Mouse (Mus musculus): ENCODE measurements around the gene Ormdl2. TPM values are rescaled to one million over a fixed set of nuclear protein-coding genes. Genes with fewer than 3 reads are reported as not detected.
A peak's percentile ranks its signal among the peaks of the same experiment; 100 is the strongest.
"Not testable (repeated sequence)": the region's sequence is repeated elsewhere in the genome, so short reads cannot be mapped to it uniquely, and the experiment has no call there.

Gene Ormdl2
- polyA plus RNA-seq, 1 experiment from 2014 or later, result 64.6 TPM

DNA sequence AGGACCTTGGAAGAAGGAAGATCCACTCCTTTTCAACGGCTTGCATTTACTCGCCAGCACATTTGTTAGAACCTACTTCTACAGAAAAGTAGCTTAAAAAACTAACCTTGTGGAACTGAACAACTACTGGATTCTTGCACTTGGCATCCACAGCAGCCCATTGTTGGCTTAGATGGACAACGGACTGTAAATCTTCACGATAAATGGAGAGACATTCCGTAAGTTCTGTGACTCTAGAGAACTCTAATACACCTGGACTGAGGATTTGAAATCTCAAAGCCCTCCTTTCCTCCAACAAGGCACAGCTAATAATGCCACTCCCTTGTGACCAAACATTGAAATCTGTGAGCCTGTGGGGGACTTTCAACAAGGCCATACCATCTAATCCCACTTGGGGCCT lies 21.8 kb upstream of the Ormdl2 start:
- H3K9ac ChIP-seq (ENCODE audit: low read length), result no peak overlapping the region
- peaks cover 8% of the 10 kb centered on the region for H3K36me3 ChIP-seq (ENCODE audit: control insufficient read depth, insufficient read depth, low read length)
- no peak for ATAC-seq (ENCODE audit: insufficient read depth, low FRiP score, low TSS enrichment)
- H3K4me2 ChIP-seq (ENCODE audit: low read depth), result no peak overlapping the region
- H3K4me1 ChIP-seq (ENCODE audit: control insufficient read depth, insufficient read depth, low read length), result no peaks in the 10 kb centered on the region
- DNase-seq (ENCODE audit: low spot score), result no peak
- H3K27ac ChIP-seq (ENCODE audit: low read depth, low read length), result no peak overlapping the region
- H3K4me3 ChIP-seq (ENCODE audit: low read depth, low read length), result no peak overlapping the region
- no peaks in the 10 kb centered on the region for H3K27me3 ChIP-seq (ENCODE audit: control insufficient read depth, insufficient read depth, low read length)
- 94% methylated on average over 5 of the region's 5 CpGs for WGBS
- no peaks in the 10 kb centered on the region for H3K9me3 ChIP-seq (ENCODE audit: control insufficient read depth, low read length)

DNA sequence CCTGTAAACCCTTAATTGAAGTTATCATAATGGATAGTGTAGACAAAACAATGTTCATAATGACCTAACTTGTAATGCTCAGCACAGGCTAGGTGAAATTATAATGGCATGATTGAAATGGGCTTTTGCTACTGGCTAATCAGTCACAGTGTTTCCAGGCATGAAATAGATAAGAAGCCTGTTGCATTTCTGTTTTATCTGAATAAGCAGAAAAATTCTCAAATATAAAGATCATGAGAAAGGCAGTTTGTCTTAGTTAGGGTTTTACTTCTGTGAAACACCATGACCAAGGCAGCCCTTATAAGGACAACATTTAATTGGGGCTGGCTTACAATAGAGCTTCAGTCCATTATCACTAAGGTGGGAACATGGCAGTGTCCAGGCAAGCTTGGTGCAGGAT lies 19.2 kb upstream of the Ormdl2 start:
- DNase-seq (ENCODE audit: low spot score) (no peak), ATAC-seq (ENCODE audit: insufficient read depth, low FRiP score, low TSS enrichment) (no peak)
- Histone ChIP-seq H3K27me3 (ENCODE audit: control insufficient read depth, insufficient read depth, low read length) (no peaks in the 10 kb centered on the region), H3K9ac (ENCODE audit: low read length) (no peak overlapping the region), H3K27ac (ENCODE audit: low read depth, low read length) (no peak overlapping the region), H3K9me3 (ENCODE audit: control insufficient read depth, low read length) (no peaks in the 10 kb centered on the region), H3K4me3 (ENCODE audit: low read depth, low read length) (no peak overlapping the region), H3K4me2 (ENCODE audit: low read depth) (no peak overlapping the region), H3K36me3 (ENCODE audit: control insufficient read depth, insufficient read depth, low read length) (peaks cover 12% of the 10 kb centered on the region), H3K4me1 (ENCODE audit: control insufficient read depth, insufficient read depth, low read length) (no peaks in the 10 kb centered on the region)

DNA sequence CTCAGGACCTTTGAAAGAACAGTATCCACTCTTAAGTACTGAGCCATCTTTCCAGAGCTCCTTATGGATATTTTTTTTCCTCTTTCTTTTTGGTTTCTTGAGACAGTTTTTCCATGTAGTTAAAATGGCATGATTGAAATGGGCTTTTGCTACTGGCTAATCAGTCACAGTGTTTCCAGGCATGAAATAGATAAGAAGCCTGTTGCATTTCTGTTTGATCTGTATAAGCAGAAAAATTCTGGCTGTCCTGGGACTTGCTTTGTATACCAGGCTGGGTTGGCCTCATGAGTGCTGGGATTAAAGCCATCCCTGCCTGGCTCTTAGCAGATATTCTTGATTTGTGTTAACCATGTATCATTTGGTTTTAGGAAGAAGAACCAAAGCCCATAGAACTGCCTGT lies 18.0 kb upstream of the Ormdl2 start:
- Histone ChIP-seq H3K4me2 (ENCODE audit: low read depth) (no peak overlapping the region), H3K4me3 (ENCODE audit: low read depth, low read length) (no peak overlapping the region), H3K9ac (ENCODE audit: low read length) (no peak overlapping the region), H3K9me3 (ENCODE audit: control insufficient read depth, low read length) (no peaks in the 10 kb centered on the region), H3K27me3 (ENCODE audit: control insufficient read depth, insufficient read depth, low read length) (no peaks in the 10 kb centered on the region), H3K36me3 (ENCODE audit: control insufficient read depth, insufficient read depth, low read length) (peaks cover 12% of the 10 kb centered on the region), H3K4me1 (ENCODE audit: control insufficient read depth, insufficient read depth, low read length) (no peaks in the 10 kb centered on the region), H3K27ac (ENCODE audit: low read depth, low read length) (no peak overlapping the region)
- no peak for DNase-seq (ENCODE audit: low spot score)
- no peak for ATAC-seq (ENCODE audit: insufficient read depth, low FRiP score, low TSS enrichment)

GRCm38 (mm10) chr10:128837400-128837799 lies 16.0 kb upstream of the Ormdl2 start:
- H3K4me1 ChIP-seq (ENCODE audit: control insufficient read depth, insufficient read depth, low read length), result no peaks in the 10 kb centered on the region
- no peak overlapping the region for H3K4me3 ChIP-seq (ENCODE audit: low read depth, low read length)
- H3K36me3 ChIP-seq (ENCODE audit: control insufficient read depth, insufficient read depth, low read length), result peaks cover 13% of the 10 kb centered on the region

DNA sequence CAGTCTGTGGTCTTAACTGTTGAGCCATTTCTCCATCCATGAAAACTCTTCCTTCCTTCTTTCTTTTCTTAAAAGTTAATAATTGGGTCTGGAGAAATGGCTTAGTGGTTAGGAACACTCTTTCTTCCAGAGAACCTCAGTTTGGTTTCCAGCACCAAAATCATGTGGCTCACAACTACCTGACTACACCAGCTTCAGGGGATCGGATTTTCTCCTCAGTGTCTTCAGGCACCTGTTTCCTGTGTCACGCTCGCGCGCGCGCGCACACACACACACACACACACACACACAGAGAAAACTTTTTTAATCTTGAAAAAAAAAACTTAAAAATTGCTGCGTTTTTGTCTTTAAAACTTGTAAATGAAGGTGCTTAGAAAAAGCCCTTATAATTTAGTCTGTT lies 2.4 kb upstream of the Ormdl2 start:
- peaks cover 4% of the 10 kb centered on the region for H3K4me1 ChIP-seq (ENCODE audit: control insufficient read depth, insufficient read depth, low read length)
- no peak for ATAC-seq (ENCODE audit: insufficient read depth, low FRiP score, low TSS enrichment)
- H3K36me3 ChIP-seq (ENCODE audit: control insufficient read depth, insufficient read depth, low read length), result no peaks in the 10 kb centered on the region; the same call in none of the 2 replicates
- DNase-seq (ENCODE audit: low spot score), result no peak
- no peak overlapping the region for H3K4me2 ChIP-seq (ENCODE audit: low read depth)
- H3K9me3 ChIP-seq (ENCODE audit: control insufficient read depth, low read length), result no peaks in the 10 kb centered on the region
- no peak overlapping the region for H3K27ac ChIP-seq (ENCODE audit: low read depth, low read length)
- no peak overlapping the region for H3K9ac ChIP-seq (ENCODE audit: low read length)
- no peak overlapping the region for H3K4me3 ChIP-seq (ENCODE audit: low read depth, low read length)
- no peaks in the 10 kb centered on the region for H3K27me3 ChIP-seq (ENCODE audit: control insufficient read depth, insufficient read depth, low read length)
- WGBS, result 96% methylated on average over 9 of the region's 9 CpGs

More at GRCm38 (mm10) chr10:128837400-128837799, 16.0 kb upstream of the Ormdl2 start:
- Histone ChIP-seq H3K9ac (ENCODE audit: low read length) (no peak overlapping the region), H3K4me2 (ENCODE audit: low read depth) (no peak overlapping the region), H3K27me3 (ENCODE audit: control insufficient read depth, insufficient read depth, low read length) (no peaks in the 10 kb centered on the region), H3K27ac (ENCODE audit: low read depth, low read length) (no peak overlapping the region), H3K9me3 (ENCODE audit: control insufficient read depth, low read length) (no peaks in the 10 kb centered on the region)
- DNase-seq (ENCODE audit: low spot score), result no peak
- ATAC-seq (ENCODE audit: insufficient read depth, low FRiP score, low TSS enrichment), result no peak

GRCm38 (mm10) chr10:128823087-128823486 lies 1.6 kb upstream of the Ormdl2 start:
- not testable (repeated sequence) for H3K27ac ChIP-seq (ENCODE audit: low read depth, low read length); H3K4me3 ChIP-seq (ENCODE audit: low read depth, low read length); H3K4me1 ChIP-seq (ENCODE audit: control insufficient read depth, insufficient read depth, low read length); H3K9ac ChIP-seq (ENCODE audit: low read length); H3K36me3 ChIP-seq (ENCODE audit: control insufficient read depth, insufficient read depth, low read length); DNase-seq (ENCODE audit: low spot score); ATAC-seq (ENCODE audit: insufficient read depth, low FRiP score, low TSS enrichment); H3K9me3 ChIP-seq (ENCODE audit: control insufficient read depth, low read length); H3K27me3 ChIP-seq (ENCODE audit: control insufficient read depth, insufficient read depth, low read length)
- H3K4me2 ChIP-seq (ENCODE audit: low read depth), result peak overlapping the region; percentile 67; the same call in 1 of the 2 replicates
- WGBS, result 74% methylated on average over 4 of the region's 4 CpGs

DNA sequence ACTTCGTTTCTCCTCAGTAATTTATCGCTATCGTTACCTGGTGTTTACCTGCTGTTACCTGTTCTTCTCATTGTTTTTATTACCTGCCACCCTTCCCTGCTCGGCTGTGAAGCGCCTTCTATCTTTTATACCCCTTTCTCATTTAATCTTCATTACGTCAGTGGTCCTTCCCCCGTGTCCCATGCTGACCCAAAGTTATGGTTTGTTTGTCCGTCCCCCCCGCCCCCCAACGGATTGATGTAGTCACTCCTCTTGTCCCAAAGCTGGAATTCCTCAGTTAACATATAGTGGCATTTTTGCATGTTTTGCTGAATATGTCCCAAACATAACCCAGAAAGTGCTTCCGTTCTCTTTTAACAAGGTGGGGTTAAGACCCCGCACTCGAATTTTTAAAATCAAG lies 690 bp upstream of the Ormdl2 start:
- Histone ChIP-seq H3K4me1 (ENCODE audit: control insufficient read depth, insufficient read depth, low read length) (peaks cover 4% of the 10 kb centered on the region), H3K27ac (ENCODE audit: low read depth, low read length) (no peak overlapping the region), H3K9me3 (ENCODE audit: control insufficient read depth, low read length) (no peaks in the 10 kb centered on the region), H3K9ac (ENCODE audit: low read length) (peak overlapping the region; percentile 77), H3K4me2 (ENCODE audit: low read depth) (peak overlapping the region; percentile 67), H3K27me3 (ENCODE audit: control insufficient read depth, insufficient read depth, low read length) (no peaks in the 10 kb centered on the region), H3K36me3 (ENCODE audit: control insufficient read depth, insufficient read depth, low read length) (no peaks in the 10 kb centered on the region; the same call in none of the 2 replicates), H3K4me3 (ENCODE audit: low read depth, low read length) (peak overlapping the region; percentile 88)
- no peak for DNase-seq (ENCODE audit: low spot score)
- ATAC-seq (ENCODE audit: insufficient read depth, low FRiP score, low TSS enrichment), result peak; percentile 3; the same call in 1 of the 2 replicates
- WGBS, result 7% methylated on average over 13 of the region's 13 CpGs

DNA sequence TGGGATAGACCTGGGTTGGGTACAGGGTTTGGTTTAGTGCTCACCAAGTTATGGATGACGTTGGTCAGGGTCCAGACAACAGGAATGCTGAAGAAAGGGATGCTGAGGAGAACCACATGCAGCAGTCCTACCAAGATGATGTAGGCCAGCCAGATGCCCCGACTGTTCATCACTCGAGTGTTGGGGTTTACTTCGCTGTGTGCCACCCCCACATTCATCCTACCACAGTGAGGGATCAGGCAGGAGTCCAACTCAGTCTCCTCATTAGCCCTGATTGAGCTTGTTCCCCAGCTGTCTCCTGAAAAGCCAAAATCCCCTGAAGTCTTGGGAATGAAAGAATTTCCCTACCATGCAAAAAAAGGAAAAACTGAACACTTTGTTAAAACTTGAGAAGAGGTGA lies 1.2 kb downstream of the Ormdl2 start:
- H3K36me3 ChIP-seq (ENCODE audit: control insufficient read depth, insufficient read depth, low read length), result peaks cover 6% of the 10 kb centered on the region
- no peak overlapping the region for H3K27ac ChIP-seq (ENCODE audit: low read depth, low read length)

DNA sequence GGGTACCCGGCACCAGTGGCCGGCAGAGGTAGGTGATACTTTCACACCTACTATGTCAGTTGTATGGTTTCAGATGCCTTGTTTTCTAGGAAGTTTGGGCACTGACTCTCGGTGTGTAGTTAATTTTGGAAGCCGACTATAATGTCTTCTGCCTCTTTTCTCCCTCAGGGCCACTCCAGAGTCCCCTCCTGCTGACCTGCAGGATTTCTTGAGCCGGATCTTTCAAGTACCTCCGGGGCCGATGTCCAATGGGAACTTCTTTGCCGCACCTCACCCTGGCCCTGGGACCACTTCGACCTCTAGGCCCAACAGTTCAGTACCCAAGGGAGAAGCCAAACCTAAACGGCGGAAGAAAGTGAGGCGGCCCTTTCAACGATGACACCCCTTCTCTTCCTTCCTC lies 4.4 kb downstream of the Ormdl2 start, which contains the start of gene Sarnp:
Gene Sarnp (plus strand): TSS at position 301 of the 400 bp plus-strand sequence.
- Histone ChIP-seq H3K27ac (ENCODE audit: low read depth, low read length) (no peak within 1 kb of the TSS), H3K36me3 (ENCODE audit: control insufficient read depth, insufficient read depth, low read length) (peaks cover 10% of the 10 kb centered on the region), H3K9ac (ENCODE audit: low read length) (no peak within 1 kb of the TSS), H3K4me1 (ENCODE audit: control insufficient read depth, insufficient read depth, low read length) (no peaks in the 10 kb centered on the region), H3K4me2 (ENCODE audit: low read depth) (no peak within 1 kb of the TSS), H3K4me3 (ENCODE audit: low read depth, low read length) (no peak within 1 kb of the TSS), H3K27me3 (ENCODE audit: control insufficient read depth, insufficient read depth, low read length) (no peaks in the 10 kb centered on the region), H3K9me3 (ENCODE audit: control insufficient read depth, low read length) (no peaks in the 10 kb centered on the region)
- no peak for DNase-seq (ENCODE audit: low spot score)
- ATAC-seq (ENCODE audit: insufficient read depth, low FRiP score, low TSS enrichment), result no peak
- 89% methylated on average over 13 of the region's 13 CpGs for WGBS

More for the DNA sequence above, 1.2 kb downstream of the Ormdl2 start:
- DNase-seq (ENCODE audit: low spot score) (no peak), ATAC-seq (ENCODE audit: insufficient read depth, low FRiP score, low TSS enrichment) (no peak)
- H3K4me1 ChIP-seq (ENCODE audit: control insufficient read depth, insufficient read depth, low read length), result peaks cover 4% of the 10 kb centered on the region
- WGBS, result 88% methylated on average over 4 of the region's 4 CpGs
- no peak overlapping the region for H3K9ac ChIP-seq (ENCODE audit: low read length)
- no peak overlapping the region for H3K4me3 ChIP-seq (ENCODE audit: low read depth, low read length)
- no peaks in the 10 kb centered on the region for H3K27me3 ChIP-seq (ENCODE audit: control insufficient read depth, insufficient read depth, low read length)
- no peaks in the 10 kb centered on the region for H3K9me3 ChIP-seq (ENCODE audit: control insufficient read depth, low read length)
- H3K4me2 ChIP-seq (ENCODE audit: low read depth), result no peak overlapping the region
